Mouse (Mus musculus) heart, embryonic 14.5 days (tissue): ENCODE data around the gene Sept9. TPM values are rescaled to one million over a fixed set of nuclear protein-coding genes. Genes with fewer than 3 reads are reported as not detected.

Experiments used
- ATAC-seq: fragments of 200-750 bp; cut with Nextera tagmentation; 2 replicates; pipeline ENCODE4 v1.8.0; 2017; ENCODE audit warnings: low read depth, moderate TSS enrichment; ENCODE audit not compliant: insufficient number of reproducible peaks, insufficient read depth, low FRiP score
- H3K27ac ChIP-seq, 2 experiments: fragments of 200-500 bp in 1 of 2; fragments of 300-500 bp in 1 of 2; sonication (generic) in 1 of 2; replicated peaks in 1 of 2; 2 replicates each; pipeline ENCODE4 v1.5.1; 2012 to 2014; ENCODE audit warnings: low read depth in 2 of 2, low read length in 2 of 2, control low read depth in 1 of 2, mild to moderate bottlenecking in 1 of 2, mixed read lengths in 1 of 2; ENCODE audit not compliant: control insufficient read depth in 1 of 2, insufficient read depth in 1 of 2
- H3K27me3 ChIP-seq: fragments of 300-500 bp; sonication (generic); 2 replicates; pipeline ENCODE4 v1.6.1; 2014; ENCODE audit warnings: mild to moderate bottlenecking, low read length, control low read depth; ENCODE audit not compliant: control insufficient read depth, insufficient read depth
- H3K36me3 ChIP-seq: fragments of 300-500 bp; sonication (generic); 2 replicates; pipeline ENCODE4 v1.6.1; 2014; ENCODE audit warnings: mild to moderate bottlenecking, control low read depth, low read length, mixed read lengths; ENCODE audit not compliant: control insufficient read depth, insufficient read depth
- H3K4me1 ChIP-seq, 2 experiments: fragments of 200-500 bp in 1 of 2; fragments of 300-500 bp in 1 of 2; sonication (generic) in 1 of 2; 2 replicates each; pipeline ENCODE4 v1.6.1; 2012 to 2014; ENCODE audit warnings: low read length in 2 of 2, control low read depth in 1 of 2, mixed read lengths in 1 of 2; ENCODE audit not compliant: control insufficient read depth in 2 of 2, insufficient read depth in 2 of 2
- H3K4me2 ChIP-seq: fragments of 300-500 bp; sonication (generic); 2 replicates; pipeline ENCODE4 v1.6.1; 2014; ENCODE audit warnings: mild to moderate bottlenecking, low read length
- H3K4me3 ChIP-seq, 2 experiments: fragments of 200-500 bp in 1 of 2; fragments of 300-500 bp in 1 of 2; sonication (generic) in 1 of 2; 2 replicates each; pipeline ENCODE4 v1.5.1; 2012 to 2014; ENCODE audit warnings: low read length in 2 of 2, mild to moderate bottlenecking in 2 of 2, control low read depth in 1 of 2, low read depth in 1 of 2, moderate library complexity in 1 of 2; ENCODE audit not compliant: control insufficient read depth in 1 of 2, insufficient read depth in 1 of 2
- H3K9ac ChIP-seq: fragments of 300-500 bp; sonication (generic); 2 replicates; pipeline ENCODE4 v1.6.1; 2014; ENCODE audit warnings: mild to moderate bottlenecking, low read length
- H3K9me3 ChIP-seq: fragments of 300-500 bp; sonication (generic); 2 replicates; pipeline ENCODE4 v1.6.1; 2016; ENCODE audit warnings: low read length, control low read depth; ENCODE audit not compliant: control insufficient read depth
- WGBS: fragments of 180-500 bp; shearing (Covaris S2); extraction: QIAGEN DNeasy Blood & Tissue Kit; methylation state at CpG from one replicate; pipeline ENCODE4 v1.1.7; 2014; 5-methylcytosine and 5-hydroxymethylcytosine counted together
- polyA plus RNA-seq: library from polyadenylated mRNA; unstranded; fragments of >200 nt; fragmentation: Nextera tagmentation; extraction: Ambion mirVana; gene quantifications from 2 replicates; pipeline ENCODE4 v1.2.1, GENCODE M21; 2014

The Sept9 gene
- polyA plus RNA-seq, 1 experiment from 2014 or later: 51.8 TPM

DNA sequence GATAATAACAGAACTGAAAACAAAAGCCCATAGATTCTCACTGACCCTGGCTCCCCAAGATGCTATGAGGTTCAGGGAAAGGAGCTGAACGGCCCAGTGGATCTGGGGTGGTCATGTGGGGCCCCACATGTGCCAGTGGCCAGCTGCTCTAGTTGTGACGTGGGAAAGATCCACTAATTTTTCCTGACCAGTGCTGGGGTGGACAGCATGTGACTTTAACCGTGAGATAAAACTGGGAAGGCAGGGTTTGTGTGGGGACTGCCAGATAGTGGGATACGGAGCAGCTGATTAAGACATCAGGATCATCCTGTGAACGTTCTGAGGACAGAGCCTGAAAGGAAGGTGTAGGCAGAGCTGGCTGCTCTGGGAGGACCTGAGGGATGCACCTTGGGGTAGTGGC, 48.1 kb downstream of the Sept9 start:
- H3K4me1 ChIP-seq: peaks cover 15 to 30% of the 10 kb centered on the region in 2 experiments
- no peaks in the 10 kb centered on the region for H3K27me3 ChIP-seq
- 0 out of 4 replicates have a peak overlapping the region, but pooled peaks of 1 of the 2 experiments have one; percentile 20 for H3K27ac ChIP-seq
- H3K9ac ChIP-seq: no peak overlapping the region
- no peaks in the 10 kb centered on the region for H3K36me3 ChIP-seq
- H3K4me2 ChIP-seq: no peak overlapping the region
- H3K4me3 ChIP-seq: no peak overlapping the region
- 47% methylated on average over 5 of the region's 5 CpGs for WGBS
- ATAC-seq: no peak
- no peaks in the 10 kb centered on the region for H3K9me3 ChIP-seq

DNA sequence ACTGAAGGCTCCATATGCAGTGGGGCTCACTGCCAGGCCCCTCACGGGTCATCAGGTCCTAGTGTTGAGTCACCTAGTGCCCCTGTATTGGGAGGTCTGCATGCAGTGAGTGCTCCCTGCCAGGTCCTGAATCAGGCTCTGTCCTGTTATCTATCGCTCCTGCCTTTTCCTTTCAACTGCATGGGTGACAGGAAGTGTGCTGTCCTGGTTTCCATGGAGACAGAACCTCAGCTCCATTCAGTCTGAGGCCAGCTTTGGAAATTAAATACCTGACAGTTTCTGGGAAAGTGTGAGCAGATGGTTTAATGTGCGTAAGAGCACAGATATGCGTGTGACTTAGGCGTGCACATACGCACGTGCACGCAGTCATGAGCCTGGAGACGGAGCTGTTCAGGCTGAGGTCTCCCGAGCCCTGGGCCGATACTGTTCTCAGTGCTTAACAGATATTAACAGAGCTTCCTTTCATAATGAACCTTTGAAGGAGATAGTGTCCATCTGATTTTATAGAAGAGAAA, 49.3 kb downstream of the Sept9 start:
- Histone ChIP-seq H3K9ac (no peak overlapping the region), H3K4me2 (no peak overlapping the region), H3K9me3 (no peaks in the 10 kb centered on the region), H3K27me3 (no peaks in the 10 kb centered on the region), H3K36me3 (no peaks in the 10 kb centered on the region), H3K4me1 (peaks cover 16 to 30% of the 10 kb centered on the region in 2 experiments), H3K27ac (peak overlapping the region in 1 of 2 experiments; percentile 12; a peak in 2 of 4 replicates), H3K4me3 (no peak overlapping the region)
- WGBS: 53% methylated on average over 11 of the region's 11 CpGs
- ATAC-seq: peak; percentile 47; the same call in 1 of the 2 replicates

DNA sequence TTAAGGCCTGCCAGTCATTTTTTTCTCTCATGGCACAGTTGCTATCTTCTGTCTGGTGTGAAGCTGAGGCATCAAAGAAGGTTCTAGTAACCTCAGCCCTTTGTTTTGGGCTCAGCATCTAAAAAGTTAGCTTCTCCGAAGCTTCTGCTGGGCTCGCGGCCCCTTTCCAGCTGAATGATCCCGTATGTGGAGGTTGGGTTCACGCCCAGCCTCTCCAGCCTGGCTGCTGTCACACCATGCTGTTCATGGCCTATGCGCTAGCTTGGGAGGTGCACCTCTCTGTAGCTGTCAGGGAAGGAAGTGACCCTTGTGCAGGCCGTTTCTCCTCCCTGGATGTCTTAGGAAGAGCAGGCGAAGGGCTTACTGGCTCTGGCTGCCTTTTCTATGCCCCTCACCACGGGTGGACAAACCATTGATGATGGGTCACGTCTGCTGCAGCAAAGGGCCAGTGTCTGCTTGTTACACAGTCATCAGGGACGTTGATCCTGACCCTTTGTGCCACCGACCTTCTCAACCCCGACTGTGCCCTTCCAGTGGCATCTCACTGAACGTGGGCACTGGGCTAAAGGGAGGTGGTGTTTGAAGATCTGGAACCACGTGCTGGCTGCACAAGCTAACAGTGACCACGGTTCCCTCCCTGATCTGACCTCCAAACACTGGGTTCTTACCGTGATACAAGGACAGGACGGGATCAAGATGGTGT, 50.0 kb downstream of the Sept9 start:
- 71% methylated on average over 18 of the region's 18 CpGs for WGBS
- no peak for ATAC-seq
- Histone ChIP-seq H3K27ac (peak overlapping the region in 1 of 2 experiments; percentile 12; a peak in 1 of 4 replicates), H3K4me2 (no peak overlapping the region), H3K4me1 (peaks cover 17 to 30% of the 10 kb centered on the region in 2 experiments), H3K9me3 (no peaks in the 10 kb centered on the region), H3K4me3 (no peak overlapping the region), H3K9ac (no peak overlapping the region), H3K36me3 (no peaks in the 10 kb centered on the region), H3K27me3 (no peaks in the 10 kb centered on the region)

DNA sequence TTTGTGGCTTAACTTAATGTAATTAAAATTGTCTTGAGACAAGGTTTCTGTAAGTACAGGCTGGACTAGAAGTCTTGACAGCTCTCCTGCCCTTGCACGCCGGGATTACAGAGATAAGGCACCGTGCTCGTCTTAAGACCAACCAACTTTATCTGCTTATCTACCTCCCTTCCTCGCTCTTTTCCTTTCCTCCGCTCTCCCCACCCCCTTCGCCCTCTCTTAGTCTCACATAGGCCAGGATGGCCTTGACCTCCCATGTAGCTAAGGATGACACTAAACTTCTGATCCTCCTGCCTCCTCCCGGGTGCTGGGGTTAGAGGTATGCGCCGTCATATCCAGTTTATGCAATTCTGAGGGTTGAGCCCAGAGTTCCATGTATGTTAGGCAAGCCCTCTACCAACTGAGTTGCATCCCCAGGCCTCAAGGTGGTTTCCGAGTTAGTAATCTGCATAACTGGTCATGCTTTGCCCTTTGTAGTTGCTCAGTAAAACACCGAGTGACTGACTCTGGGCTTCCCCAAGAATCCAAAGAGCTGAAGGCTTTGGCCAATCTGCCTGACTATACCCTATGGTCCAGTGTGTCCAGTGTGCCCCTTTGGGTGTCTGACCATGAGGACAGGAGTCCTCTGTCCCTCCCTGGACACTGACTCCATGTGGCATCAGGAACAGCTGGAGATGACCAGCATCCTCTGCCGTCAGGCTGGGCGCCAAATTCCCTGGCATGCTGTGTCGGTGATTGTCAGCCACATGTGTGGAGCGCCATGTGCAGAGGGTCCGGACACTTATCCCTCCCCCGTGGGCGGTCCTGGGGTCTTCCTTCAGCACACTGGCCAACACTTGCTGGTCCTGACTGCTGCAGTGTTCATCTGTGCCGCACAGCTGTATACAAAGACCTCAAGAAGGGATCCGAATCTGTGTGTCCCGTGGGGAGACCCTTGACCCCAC, 50.8 kb downstream of the Sept9 start:
- Histone ChIP-seq H3K9me3 (no peaks in the 10 kb centered on the region), H3K4me3 (no peak overlapping the region), H3K36me3 (no peaks in the 10 kb centered on the region), H3K27ac (no peak overlapping the region), H3K9ac (no peak overlapping the region), H3K4me1 (peaks cover 21 to 30% of the 10 kb centered on the region in 2 experiments), H3K27me3 (no peaks in the 10 kb centered on the region), H3K4me2 (no peak overlapping the region)
- 79% methylated on average over 22 of the region's 22 CpGs for WGBS
- no peak for ATAC-seq

DNA sequence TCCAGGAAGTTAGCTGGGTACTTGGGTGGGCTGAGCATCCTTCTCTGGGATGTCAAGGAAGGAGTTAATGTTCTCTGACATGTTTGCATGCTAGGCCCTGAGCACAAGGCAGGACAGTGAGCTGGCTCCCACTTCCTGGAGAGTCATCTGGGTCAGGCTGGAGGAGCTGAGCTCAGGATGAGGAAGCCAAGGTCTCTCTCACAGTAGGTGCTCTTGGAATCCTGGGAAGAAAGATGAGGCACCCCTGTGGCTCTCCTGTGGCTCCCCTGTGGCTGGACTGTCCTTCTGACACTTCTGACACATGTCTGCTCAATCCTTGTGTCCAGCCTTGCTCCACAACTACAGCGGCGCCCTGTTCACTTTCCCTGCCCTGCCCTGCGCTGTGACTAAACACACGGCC, 52.3 kb downstream of the Sept9 start:
- Histone ChIP-seq H3K4me1 (peaks cover 21 to 28% of the 10 kb centered on the region in 2 experiments), H3K36me3 (no peaks in the 10 kb centered on the region), H3K9ac (no peak overlapping the region), H3K27ac (no peak overlapping the region), H3K27me3 (no peaks in the 10 kb centered on the region), H3K9me3 (no peaks in the 10 kb centered on the region), H3K4me2 (no peak overlapping the region), H3K4me3 (no peak overlapping the region)
- WGBS: 88% methylated on average over 4 of the region's 4 CpGs
- no peak for ATAC-seq

DNA sequence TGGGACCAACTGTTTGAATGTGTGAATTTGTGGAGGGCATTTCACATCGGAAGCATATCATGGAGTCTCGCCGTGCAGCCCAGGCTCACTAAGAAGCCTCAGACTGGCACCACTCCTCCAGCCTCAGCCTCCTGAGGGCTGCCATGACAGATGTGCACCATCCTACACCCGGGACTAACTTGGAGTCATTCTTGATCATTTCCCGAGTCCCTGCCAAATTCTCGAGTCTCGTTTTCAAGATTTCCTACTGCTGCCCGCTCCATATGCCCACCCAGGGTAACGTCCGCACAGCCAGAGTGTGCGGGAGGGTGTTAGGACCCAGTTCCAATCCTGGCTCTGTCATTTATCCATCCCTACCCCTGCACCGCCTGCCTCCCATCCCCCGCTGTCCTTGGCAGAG, 53.4 kb downstream of the Sept9 start:
- H3K4me1 ChIP-seq: peaks cover 18 to 19% of the 10 kb centered on the region in 2 experiments
- H3K27me3 ChIP-seq: no peaks in the 10 kb centered on the region
- H3K9me3 ChIP-seq: peaks cover 5% of the 10 kb centered on the region; the same call in 1 of the 2 replicates
- H3K4me2 ChIP-seq: no peak overlapping the region
- H3K36me3 ChIP-seq: no peaks in the 10 kb centered on the region
- no peak for ATAC-seq
- no peak overlapping the region for H3K27ac ChIP-seq
- H3K9ac ChIP-seq: no peak overlapping the region
- H3K4me3 ChIP-seq: no peak overlapping the region
- WGBS: 87% methylated on average over 13 of the region's 13 CpGs
